Mouse (Mus musculus) lung, postnatal 0 days (tissue): ENCODE measurements around the gene Crebbp. TPM values are rescaled to one million over a fixed set of nuclear protein-coding genes. Genes with fewer than 3 reads are reported as not detected.
A peak's percentile ranks its signal among the peaks of the same experiment; 100 is the strongest.

ENCODE experiments used
- ATAC-seq: fragments of 200-750 bp; cut with Nextera tagmentation; 2 replicates; pipeline ENCODE4 v1.8.0; 2017; ENCODE audit warnings: moderate library complexity
- DNase-seq: peaks from one replicate; pipeline ENCODE4 v3.0.0-alpha.2; 2016; ENCODE audit warnings: low spot score
- H3K27ac ChIP-seq: fragments of 300-500 bp; sonication (generic); 2 replicates; pipeline ENCODE4 v1.5.1; 2014; ENCODE audit warnings: antibody characterized with exemption, mild to moderate bottlenecking, low read length, mixed read lengths
- H3K27me3 ChIP-seq: fragments of 300-500 bp; sonication (generic); replicated peaks from 2 replicates; pipeline ENCODE4 v1.6.1; 2014; ENCODE audit warnings: low read length, mixed read lengths; ENCODE audit not compliant: insufficient read depth
- H3K36me3 ChIP-seq: fragments of 300-500 bp; sonication (generic); 2 replicates; pipeline ENCODE4 v1.6.1; 2014; ENCODE audit warnings: low read length, mixed read lengths; ENCODE audit not compliant: insufficient read depth
- H3K4me1 ChIP-seq: fragments of 300-500 bp; sonication (generic); 2 replicates; pipeline ENCODE4 v1.6.1; 2014; ENCODE audit warnings: antibody characterized with exemption, low read depth, low read length, mixed read lengths; ENCODE audit not compliant: insufficient read depth
- H3K4me2 ChIP-seq: fragments of 300-500 bp; sonication (generic); replicated peaks from 2 replicates; pipeline ENCODE4 v1.6.1; 2014; ENCODE audit warnings: low read depth, mild to moderate bottlenecking, low read length, moderate library complexity, mixed read lengths
- H3K4me3 ChIP-seq: fragments of 300-500 bp; sonication (generic); 2 replicates; pipeline ENCODE4 v1.5.1; 2014; ENCODE audit warnings: low read depth, low read length
- H3K9ac ChIP-seq: fragments of 300-500 bp; sonication (generic); replicated peaks from 2 replicates; pipeline ENCODE4 v1.6.1; 2014; ENCODE audit warnings: low read depth, mild to moderate bottlenecking
- H3K9me3 ChIP-seq: fragments of 300-500 bp; sonication (generic); 2 replicates; pipeline ENCODE4 v1.6.1; 2016; ENCODE audit warnings: low read length, mixed read lengths
- CTCF ChIP-seq: IDR thresholded peaks from 2 replicates; pipeline ENCODE4 v1.5.1; 2016; ENCODE audit warnings: antibody characterized with exemption, mild to moderate bottlenecking
- EP300 ChIP-seq: IDR thresholded peaks from 2 replicates; pipeline ENCODE4 v1.6.1; 2016; ENCODE audit warnings: antibody characterized with exemption, mild to moderate bottlenecking, control low read depth
- WGBS: fragments of 180-500 bp; shearing (Covaris S2); extraction: QIAGEN DNeasy Blood & Tissue Kit; methylation state at CpG from one replicate; pipeline ENCODE4 v1.1.7; 2014; 5-methylcytosine and 5-hydroxymethylcytosine counted together
- polyA plus RNA-seq: library from polyadenylated mRNA; unstranded; fragments of >200 nt; fragmentation: Nextera tagmentation; extraction: Ambion mirVana; gene quantifications from 2 replicates; pipeline ENCODE4 v1.2.1, GENCODE M21; 2015

Crebbp gene
- polyA plus RNA-seq, 1 experiment from 2014 or later = 24.7 TPM

DNA sequence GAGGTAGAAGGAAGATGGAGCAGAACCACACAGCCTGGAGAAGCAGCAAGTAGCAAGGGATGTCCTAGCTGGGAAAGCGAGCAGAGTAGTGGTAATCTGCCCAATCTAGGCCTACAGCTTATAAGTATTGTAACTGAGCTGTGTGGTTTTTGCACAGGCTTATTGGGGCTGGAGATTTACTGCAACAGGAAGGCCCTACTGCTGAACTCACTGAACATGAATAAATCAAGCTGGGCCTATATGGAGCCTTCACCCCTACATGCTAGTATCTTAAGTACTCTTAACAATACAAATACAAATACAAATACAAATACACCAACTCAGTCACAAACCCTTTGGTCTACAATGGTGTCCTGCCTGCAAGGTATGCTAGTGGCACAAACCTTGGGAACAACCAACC, 10.2 kb downstream of the Crebbp start:
- WGBS = 100% methylated on average over 1 of the region's 1 CpGs
- Histone ChIP-seq H3K4me2 (no peak overlapping the region), H3K9me3 (no peaks in the 10 kb centered on the region), H3K27ac (no peak overlapping the region), H3K9ac (no peak overlapping the region), H3K27me3 (no peaks in the 10 kb centered on the region), H3K36me3 (no peaks in the 10 kb centered on the region), H3K4me1 (peaks cover 7% of the 10 kb centered on the region), H3K4me3 (no peak overlapping the region)
- ATAC-seq (no peak), DNase-seq (no peak)
- no peak for TF ChIP-seq EP300
- no peak for TF ChIP-seq CTCF

DNA sequence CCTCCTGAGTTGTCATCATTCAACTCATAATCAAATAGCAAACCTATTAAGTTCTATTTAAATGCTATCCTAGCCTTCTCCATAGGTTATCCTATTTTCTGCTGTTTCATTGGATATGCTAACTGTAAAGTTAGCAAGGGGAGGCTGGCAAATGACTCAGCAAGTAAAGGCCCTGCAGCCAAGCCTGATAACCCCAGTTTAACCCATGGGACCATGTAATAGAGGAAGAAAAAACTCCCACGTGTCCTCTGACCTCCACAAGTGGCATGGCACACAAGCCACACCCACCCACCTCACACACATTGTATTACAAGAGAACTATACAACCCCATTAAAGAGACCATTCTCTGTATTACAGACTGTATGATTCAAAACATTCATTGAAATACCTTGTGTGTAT, 13.8 kb downstream of the Crebbp start:
- DNase-seq = peak; percentile 23
- TF ChIP-seq CTCF = no peak
- no peak for TF ChIP-seq EP300
- Histone ChIP-seq H3K27me3 (no peaks in the 10 kb centered on the region), H3K4me1 (peaks cover 7% of the 10 kb centered on the region), H3K4me2 (no peak overlapping the region), H3K9ac (no peak overlapping the region), H3K4me3 (no peak overlapping the region), H3K27ac (0 out of 2 replicates have a peak overlapping the region, but pooled peaks have one; percentile 3), H3K9me3 (no peaks in the 10 kb centered on the region), H3K36me3 (no peaks in the 10 kb centered on the region)
- ATAC-seq = no peak
- WGBS = 11% methylated on average over 1 of the region's 1 CpGs

- TF ChIP-seq CTCF (no peak), EP300 (no peak)
- WGBS = 47% methylated on average over 2 of the region's 2 CpGs
- no peak overlapping the region for H3K4me2 ChIP-seq
- H3K27ac ChIP-seq = 0 out of 2 replicates have a peak overlapping the region, but pooled peaks have one; percentile 3
- H3K36me3 ChIP-seq = no peaks in the 10 kb centered on the region
- no peak overlapping the region for H3K9ac ChIP-seq
- no peak overlapping the region for H3K4me3 ChIP-seq
- no peaks in the 10 kb centered on the region for H3K9me3 ChIP-seq
- DNase-seq = peak; percentile 15
- H3K27me3 ChIP-seq = no peaks in the 10 kb centered on the region
- ATAC-seq = no peak
- peaks cover 7% of the 10 kb centered on the region for H3K4me1 ChIP-seq
These were observed 14.2 kb downstream of the Crebbp start for GRCm38 (mm10) chr16:4199566-4199965.

- H3K4me1 ChIP-seq = peaks cover 7% of the 10 kb centered on the region
- H3K27me3 ChIP-seq = no peaks in the 10 kb centered on the region
- H3K4me2 ChIP-seq = no peak overlapping the region
- no peak for TF ChIP-seq EP300
- no peak for TF ChIP-seq CTCF
- H3K9me3 ChIP-seq = no peaks in the 10 kb centered on the region
- ATAC-seq (no peak), DNase-seq (no peak)
- H3K27ac ChIP-seq = no peak overlapping the region
- H3K4me3 ChIP-seq = no peak overlapping the region
- no peak overlapping the region for H3K9ac ChIP-seq
- H3K36me3 ChIP-seq = no peaks in the 10 kb centered on the region
- WGBS = 95% methylated on average over 4 of the region's 4 CpGs
These were observed 15.8 kb downstream of the Crebbp start for GRCm38 (mm10) chr16:4198004-4198403.

- H3K9me3 ChIP-seq = no peaks in the 10 kb centered on the region
- TF ChIP-seq CTCF = no peak
- 88% methylated on average over 1 of the region's 1 CpGs for WGBS
These were observed 23.6 kb downstream of the Crebbp start for GRCm38 (mm10) chr16:4190166-4190565.

GRCm38 (mm10) chr16:4175134-4175533, 38.7 kb downstream of the Crebbp start:
- H3K36me3 ChIP-seq = 0 out of 2 replicates have a peak, but pooled peaks cover 8% of the 10 kb centered on the region
- 96% methylated on average over 3 of the region's 3 CpGs for WGBS
- no peak overlapping the region for H3K9ac ChIP-seq
- TF ChIP-seq CTCF (no peak), EP300 (no peak)
- no peaks in the 10 kb centered on the region for H3K27me3 ChIP-seq
- no peak overlapping the region for H3K4me3 ChIP-seq
- no peak overlapping the region for H3K27ac ChIP-seq
- H3K9me3 ChIP-seq = no peaks in the 10 kb centered on the region
- ATAC-seq (no peak), DNase-seq (no peak)
- no peak overlapping the region for H3K4me2 ChIP-seq
- H3K4me1 ChIP-seq = no peaks in the 10 kb centered on the region

More at GRCm38 (mm10) chr16:4190166-4190565, 23.6 kb downstream of the Crebbp start:
- H3K4me3 ChIP-seq = no peak overlapping the region
- peak; percentile 26 for DNase-seq
- no peak overlapping the region for H3K4me2 ChIP-seq
- no peak overlapping the region for H3K9ac ChIP-seq
- H3K4me1 ChIP-seq = peaks cover 4% of the 10 kb centered on the region; the same call in 1 of the 2 replicates
- H3K27ac ChIP-seq = no peak overlapping the region
- no peaks in the 10 kb centered on the region for H3K36me3 ChIP-seq
- no peak for ATAC-seq
- no peaks in the 10 kb centered on the region for H3K27me3 ChIP-seq

DNA sequence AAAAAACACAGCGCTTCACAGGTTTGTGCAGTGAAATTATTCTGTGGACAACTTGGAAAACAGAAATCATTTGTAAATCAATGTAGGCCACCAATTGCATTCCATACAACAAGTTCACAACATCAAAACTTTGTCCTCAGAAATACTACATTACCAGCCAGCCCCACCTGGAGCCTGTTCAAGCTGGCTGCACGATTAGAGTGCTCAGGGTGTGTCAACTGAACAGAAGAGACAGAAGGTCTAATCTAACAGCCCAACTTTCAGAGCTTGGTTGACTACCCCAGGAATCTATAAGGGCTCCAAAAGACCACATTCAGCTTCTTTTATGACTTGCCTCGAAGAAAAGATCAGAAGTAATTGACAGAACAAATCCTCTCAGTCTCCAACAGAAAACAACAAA, 44.3 kb downstream of the Crebbp start:
- Histone ChIP-seq H3K36me3 (no peaks in the 10 kb centered on the region), H3K9me3 (no peaks in the 10 kb centered on the region), H3K4me1 (no peaks in the 10 kb centered on the region), H3K27me3 (no peaks in the 10 kb centered on the region), H3K4me3 (no peak overlapping the region), H3K27ac (no peak overlapping the region), H3K4me2 (no peak overlapping the region), H3K9ac (no peak overlapping the region)
- TF ChIP-seq EP300 (no peak), CTCF (no peak)
- ATAC-seq (no peak), DNase-seq (no peak)
- WGBS = 76% methylated on average over 3 of the region's 3 CpGs
